Mouse (Mus musculus): Measurements from ENCODE around the gene Fbxo7. TPM values are rescaled to one million over a fixed set of nuclear protein-coding genes. Genes with fewer than 3 reads are reported as not detected.

Gene Fbxo7
- polyA plus RNA-seq, 1 experiment from 2014 or later = 24.9 TPM

DNA sequence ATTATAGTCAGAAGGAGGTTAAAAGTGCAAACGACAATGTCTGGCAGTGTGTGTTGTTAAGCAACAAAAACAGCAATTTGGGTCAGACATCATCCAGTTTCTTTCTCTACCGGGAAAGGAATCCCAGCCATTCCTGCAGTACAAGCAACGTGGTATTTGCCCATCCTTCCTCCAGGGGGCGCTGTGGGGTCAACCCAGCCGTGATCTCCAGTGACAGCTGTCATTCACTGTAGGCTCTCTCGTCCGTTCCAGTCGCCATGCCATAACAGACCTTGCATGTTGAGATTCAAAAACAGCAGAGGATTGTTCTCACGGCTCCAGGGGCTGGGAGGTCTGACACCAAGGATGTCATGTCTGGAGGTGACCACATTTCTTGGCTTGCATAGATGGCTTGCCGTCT, 70.1 kb downstream of the Fbxo7 start:
- Histone ChIP-seq H3K9ac (ENCODE audit: low read depth, low read length) (no peak overlapping the region), H3K4me2 (ENCODE audit: low read length) (no peak overlapping the region), H3K4me1 (ENCODE audit: control insufficient read depth, insufficient read depth, low read depth, low read length) (no peaks in the 10 kb centered on the region), H3K9me3 (ENCODE audit: control insufficient read depth, low read length) (no peaks in the 10 kb centered on the region), H3K27me3 (replicated peaks; ENCODE audit: control insufficient read depth, insufficient read depth, low read length) (no peaks in the 10 kb centered on the region), H3K4me3 (ENCODE audit: low read length) (no peak overlapping the region), H3K36me3 (ENCODE audit: control insufficient read depth, insufficient read depth, low read length) (no peaks in the 10 kb centered on the region), H3K27ac (ENCODE audit: low read depth, low read length) (no peak overlapping the region)
- ATAC-seq = no peak
- 48% methylated on average over 10 of the region's 10 CpGs for WGBS

GRCm38 (mm10) chr10:86093109-86094035, 71.6 kb downstream of the Fbxo7 start:
- Histone ChIP-seq H3K27me3 (replicated peaks; ENCODE audit: control insufficient read depth, insufficient read depth, low read length) (no peaks in the 10 kb centered on the region), H3K36me3 (ENCODE audit: control insufficient read depth, insufficient read depth, low read length) (no peaks in the 10 kb centered on the region), H3K4me2 (ENCODE audit: low read length) (no peak overlapping the region), H3K9me3 (ENCODE audit: control insufficient read depth, low read length) (no peaks in the 10 kb centered on the region), H3K27ac (ENCODE audit: low read depth, low read length) (no peak overlapping the region), H3K9ac (ENCODE audit: low read depth, low read length) (no peak overlapping the region), H3K4me1 (ENCODE audit: control insufficient read depth, insufficient read depth, low read depth, low read length) (no peaks in the 10 kb centered on the region), H3K4me3 (ENCODE audit: low read length) (no peak overlapping the region)
- no peak for ATAC-seq
- WGBS = 76% methylated on average over 14 of the region's 14 CpGs

DNA sequence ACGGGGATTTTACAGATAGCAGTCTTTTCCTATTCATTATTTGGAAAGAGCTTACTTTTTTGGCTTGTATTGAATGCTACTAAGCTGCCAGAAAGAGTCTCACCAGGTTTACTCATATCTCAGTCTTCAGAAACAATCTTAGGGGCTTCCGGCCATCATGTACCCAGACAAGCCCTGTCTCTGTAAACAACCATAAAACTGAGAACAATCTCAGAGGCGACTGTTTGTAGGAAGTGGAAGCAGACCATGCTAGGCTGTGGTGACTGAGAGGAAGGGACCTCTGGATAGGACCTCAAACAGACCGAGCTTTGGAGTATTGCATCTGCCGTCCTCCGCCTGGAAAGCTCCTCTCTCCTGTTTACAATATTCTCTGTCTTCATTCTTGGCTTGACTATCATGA, 76.6 kb downstream of the Fbxo7 start:
- 92% methylated on average over 6 of the region's 6 CpGs for WGBS
- no peak for ATAC-seq

GRCm38 (mm10) chr10:86100281-86100851, 78.6 kb downstream of the Fbxo7 start:
- no peak overlapping the region for H3K4me3 ChIP-seq (ENCODE audit: low read length)
- H3K4me1 ChIP-seq (ENCODE audit: control insufficient read depth, insufficient read depth, low read depth, low read length) = no peaks in the 10 kb centered on the region
- no peaks in the 10 kb centered on the region; the same call in 1 of the 2 replicates for H3K9me3 ChIP-seq (ENCODE audit: control insufficient read depth, low read length)
- ATAC-seq = peak; percentile 81
- 63% methylated on average over 3 of the region's 3 CpGs for WGBS
- no peak overlapping the region for H3K27ac ChIP-seq (ENCODE audit: low read depth, low read length)
- no peaks in the 10 kb centered on the region for H3K36me3 ChIP-seq (ENCODE audit: control insufficient read depth, insufficient read depth, low read length)
- no peaks in the 10 kb centered on the region for H3K27me3 ChIP-seq (replicated peaks; ENCODE audit: control insufficient read depth, insufficient read depth, low read length)
- no peak overlapping the region for H3K9ac ChIP-seq (ENCODE audit: low read depth, low read length)
- H3K4me2 ChIP-seq (ENCODE audit: low read length) = no peak overlapping the region

More for the DNA sequence above, 76.6 kb downstream of the Fbxo7 start:
- no peak overlapping the region for H3K9ac ChIP-seq (ENCODE audit: low read depth, low read length)
- H3K27me3 ChIP-seq (replicated peaks; ENCODE audit: control insufficient read depth, insufficient read depth, low read length) = no peaks in the 10 kb centered on the region
- no peaks in the 10 kb centered on the region; the same call in 1 of the 2 replicates for H3K9me3 ChIP-seq (ENCODE audit: control insufficient read depth, low read length)
- H3K4me3 ChIP-seq (ENCODE audit: low read length) = no peak overlapping the region
- no peak overlapping the region for H3K4me2 ChIP-seq (ENCODE audit: low read length)
- no peaks in the 10 kb centered on the region for H3K36me3 ChIP-seq (ENCODE audit: control insufficient read depth, insufficient read depth, low read length)
- no peaks in the 10 kb centered on the region for H3K4me1 ChIP-seq (ENCODE audit: control insufficient read depth, insufficient read depth, low read depth, low read length)
- no peak overlapping the region for H3K27ac ChIP-seq (ENCODE audit: low read depth, low read length)

Other genes starting within 250 kb of the Fbxo7 start
- 63.7 and 66.8 TPM in 2 replicates for gene Pwp1, start 192.5 kb upstream of the Fbxo7 start, polyA plus RNA-seq (2015; fragmentation: Nextera tagmentation; extraction: Ambion mirVana)
- 18.4 and 21.6 TPM in 2 replicates for gene Prdm4, start 104.8 kb upstream of the Fbxo7 start, polyA plus RNA-seq (2015; fragmentation: Nextera tagmentation; extraction: Ambion mirVana)
- gene Ascl4, start 94.3 kb upstream of the Fbxo7 start, polyA plus RNA-seq (2015; fragmentation: Nextera tagmentation; extraction: Ambion mirVana) = 0.21 and 0.42 TPM in 2 replicates
- 171 and 176 TPM in 2 replicates for gene Rtcb, start 64.1 kb upstream of the Fbxo7 start, polyA plus RNA-seq (2015; fragmentation: Nextera tagmentation; extraction: Ambion mirVana)
- 0.05 TPM in 1 of 2 replicates, not detected in the other for gene Bpifc, start 10.1 kb upstream of the Fbxo7 start, polyA plus RNA-seq (2015; fragmentation: Nextera tagmentation; extraction: Ambion mirVana)

Measured in hindbrain, embryonic 16.5 days (tissue).